Mouse (Mus musculus) embryo, embryonic 11 days (tissue): ENCODE results near the gene Syt8.
"Not testable (repeated sequence)": the region's sequence is repeated elsewhere in the genome, so short reads cannot be mapped to it uniquely, and the experiment has no call there.

Experiments used
- DNase-seq: peaks from one replicate; pipeline ENCODE4 v3.0.0-alpha.2; 2015

Syt8 gene

GRCm38 (mm10) chr7:142434137-142434865 is at the start of gene Syt8:
Gene Syt8, plus strand, starts transcription at chr7:142434850.
- DNase-seq = no peak

GRCm38 (mm10) chr7:142385742-142386403 is 48.8 kb upstream of the Syt8 start:
- DNase-seq = no peak

GRCm38 (mm10) chr7:142386621-142387201 is 47.9 kb upstream of the Syt8 start:
- DNase-seq = no peak

GRCm38 (mm10) chr7:142387419-142388148 is 47.1 kb upstream of the Syt8 start, which contains the start of gene Ctsd:
Gene Ctsd, minus strand, starts transcription at chr7:142388038.
- peak; percentile 99 for DNase-seq

- no peak for DNase-seq
Measured at GRCm38 (mm10) chr7:142388198-142388597, 46.5 kb upstream of the Syt8 start.

- no peak for DNase-seq
Measured at GRCm38 (mm10) chr7:142388740-142389139, 45.9 kb upstream of the Syt8 start.

- DNase-seq = no peak
Measured at GRCm38 (mm10) chr7:142389961-142390650, 44.5 kb upstream of the Syt8 start.

- no peak for DNase-seq
Measured at GRCm38 (mm10) chr7:142391108-142391507, 43.5 kb upstream of the Syt8 start.

GRCm38 (mm10) chr7:142391609-142392008 is 43.0 kb upstream of the Syt8 start:
- DNase-seq = no peak

- peak; percentile 27 for DNase-seq
Measured at GRCm38 (mm10) chr7:142393191-142393590, 41.5 kb upstream of the Syt8 start.

GRCm38 (mm10) chr7:142394261-142395190 is 40.1 kb upstream of the Syt8 start:
- no peak for DNase-seq

GRCm38 (mm10) chr7:142395472-142395871 is 39.2 kb upstream of the Syt8 start:
- DNase-seq = no peak

- no peak for DNase-seq
Measured at GRCm38 (mm10) chr7:142396611-142397010, 38.0 kb upstream of the Syt8 start.

- peak; percentile 17 for DNase-seq
Measured at GRCm38 (mm10) chr7:142398052-142398451, 36.6 kb upstream of the Syt8 start.

GRCm38 (mm10) chr7:142399250-142399649 is 35.4 kb upstream of the Syt8 start:
- DNase-seq = no peak

GRCm38 (mm10) chr7:142400112-142400749 is 34.4 kb upstream of the Syt8 start:
- no peak for DNase-seq

GRCm38 (mm10) chr7:142400750-142401142 is 33.9 kb upstream of the Syt8 start:
- DNase-seq = peak; percentile 22

GRCm38 (mm10) chr7:142403591-142403990 is 31.1 kb upstream of the Syt8 start:
- DNase-seq = no peak

- not testable (repeated sequence) for DNase-seq
Measured at GRCm38 (mm10) chr7:142405134-142405533, 29.5 kb upstream of the Syt8 start.

GRCm38 (mm10) chr7:142407935-142408334 is 26.7 kb upstream of the Syt8 start:
- DNase-seq = no peak

- no peak for DNase-seq
Measured at GRCm38 (mm10) chr7:142408686-142409085, 26.0 kb upstream of the Syt8 start.
